Mouse (Mus musculus): ENCODE measurements around the gene Actr6.

DNA sequence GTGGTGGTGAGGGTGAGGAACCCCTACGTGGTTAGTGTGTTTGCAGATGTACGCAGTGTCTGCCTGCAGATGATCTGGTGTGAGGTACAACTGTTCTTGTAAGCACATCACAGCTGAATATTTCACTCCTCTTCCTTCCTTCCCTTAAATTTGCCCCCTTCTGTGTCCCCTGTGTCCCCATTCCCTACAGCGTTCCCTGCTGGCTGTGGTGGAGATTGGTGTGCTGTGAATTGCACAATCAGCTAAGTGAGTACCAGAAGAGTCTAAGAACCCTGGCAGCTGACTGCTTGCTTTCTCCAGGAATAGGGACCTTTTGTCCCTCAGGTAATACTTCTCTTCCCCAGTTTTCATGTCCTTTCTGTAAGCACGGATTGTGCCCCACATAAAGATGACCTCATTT is 23.1 kb upstream of the Actr6 start:
- TF ChIP-seq MEF2A (IDR thresholded peaks at IDR 0.05; ENCODE audit: borderline replicate concordance, low read depth, low read length) (no peak), CTCF (conservative IDR thresholded peaks at IDR 0.05 in 1 of 2, IDR thresholded peaks at IDR 0.05 in 1 of 2; ENCODE audit: low read depth in 2 of 2, low read length in 2 of 2) (no peak), SMC3 (IDR thresholded peaks at IDR 0.05; ENCODE audit: low read depth, low read length) (no peak), TBP (conservative IDR thresholded peaks at IDR 0.05; ENCODE audit: low read depth, low read length) (no peak), RAD21 (IDR thresholded peaks at IDR 0.05; ENCODE audit: low read depth, low read length) (no peak), CHD1 (IDR thresholded peaks at IDR 0.05; ENCODE audit: low read depth, low read length) (no peak), ZMIZ1 (IDR thresholded peaks at IDR 0.05; ENCODE audit: low read depth, low read length) (no peak), JUND (conservative IDR thresholded peaks at IDR 0.05; ENCODE audit: low read depth, low read length) (no peak), SIN3A (IDR thresholded peaks at IDR 0.05; ENCODE audit: low read length) (no peak)
